Mouse (Mus musculus) hindbrain, embryonic 11.5 days (tissue): Measurements from ENCODE around the gene Asxl1. TPM values are rescaled to one million over a fixed set of nuclear protein-coding genes. Genes with fewer than 3 reads are reported as not detected.

ENCODE experiments used
- ATAC-seq: fragments of 200-750 bp; cut with Nextera tagmentation; 2 replicates; pipeline ENCODE4 v1.8.0; 2017; ENCODE audit warnings: mild to moderate bottlenecking, moderate TSS enrichment, moderate library complexity; ENCODE audit not compliant: low FRiP score
- DNase-seq: peaks from one replicate; pipeline ENCODE4 v3.0.0-alpha.2; 2015; ENCODE audit warnings: low spot score
- H3K27ac ChIP-seq: fragments of 300-500 bp; sonication (generic); 2 replicates; pipeline ENCODE4 v1.5.1; 2014; ENCODE audit warnings: mild to moderate bottlenecking, low read depth, low read length
- H3K27me3 ChIP-seq: fragments of 300-500 bp; sonication (generic); 2 replicates; pipeline ENCODE4 v1.6.1; 2014; ENCODE audit warnings: mild to moderate bottlenecking, low read length, moderate library complexity, mixed read lengths; ENCODE audit not compliant: control insufficient read depth, insufficient read depth
- H3K36me3 ChIP-seq: fragments of 300-500 bp; sonication (generic); 2 replicates; pipeline ENCODE4 v1.6.1; 2014; ENCODE audit warnings: mild to moderate bottlenecking, low read length, moderate library complexity, mixed read lengths; ENCODE audit not compliant: control insufficient read depth, insufficient read depth
- H3K4me1 ChIP-seq: fragments of 300-500 bp; sonication (generic); replicated peaks from 2 replicates; pipeline ENCODE4 v1.6.1; 2014; ENCODE audit warnings: low read length, mixed read lengths; ENCODE audit not compliant: control insufficient read depth, insufficient read depth
- H3K4me2 ChIP-seq: fragments of 300-500 bp; sonication (generic); replicated peaks from 2 replicates; pipeline ENCODE4 v1.6.1; 2014; ENCODE audit warnings: mild to moderate bottlenecking, low read depth, low read length
- H3K4me3 ChIP-seq: fragments of 300-500 bp; sonication (generic); 2 replicates; pipeline ENCODE4 v1.5.1; 2014; ENCODE audit warnings: low read depth, low read length
- H3K9ac ChIP-seq: fragments of 300-500 bp; sonication (generic); 2 replicates; pipeline ENCODE4 v1.6.1; 2014; ENCODE audit warnings: low read depth, low read length
- H3K9me3 ChIP-seq: fragments of 300-500 bp; sonication (generic); 2 replicates; pipeline ENCODE4 v1.6.1; 2016; ENCODE audit warnings: low read length; ENCODE audit not compliant: control insufficient read depth
- WGBS: fragments of 180-500 bp; shearing (Covaris S2); extraction: QIAGEN DNeasy Blood & Tissue Kit; methylation state at CpG from one replicate; pipeline ENCODE4 v1.1.7; 2014; 5-methylcytosine and 5-hydroxymethylcytosine counted together
- polyA plus RNA-seq: library from polyadenylated mRNA; unstranded; fragments of >200 nt; fragmentation: Nextera tagmentation; extraction: Ambion mirVana; gene quantifications from 2 replicates; pipeline ENCODE4 v1.2.1, GENCODE M21; 2014

Asxl1 gene
- polyA plus RNA-seq, 1 experiment from 2014 or later = 21.0 TPM

DNA sequence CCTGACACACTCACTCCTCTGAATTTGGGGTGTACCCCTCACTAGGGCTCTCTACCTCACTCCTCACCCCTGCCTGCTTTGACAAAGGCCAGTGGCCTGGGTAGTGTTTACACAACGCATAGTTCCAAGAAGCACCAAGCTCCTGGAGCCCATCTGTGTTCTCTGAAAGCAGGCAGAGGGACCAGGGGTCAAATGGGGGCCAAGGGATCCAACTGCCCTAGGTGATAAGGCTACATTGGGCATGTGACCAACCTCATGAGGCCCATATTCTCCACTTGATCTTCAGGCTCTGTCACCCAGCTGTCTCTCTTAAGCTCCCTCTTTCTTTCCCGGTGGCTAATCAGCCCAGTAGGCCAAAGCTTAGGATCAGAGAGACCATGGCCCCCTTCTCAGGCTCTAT is 81.3 kb downstream of the Asxl1 start:
- no peaks in the 10 kb centered on the region for H3K27me3 ChIP-seq
- H3K4me1 ChIP-seq = peaks cover 15% of the 10 kb centered on the region
- H3K9ac ChIP-seq = no peak overlapping the region
- H3K9me3 ChIP-seq = no peaks in the 10 kb centered on the region
- H3K36me3 ChIP-seq = no peaks in the 10 kb centered on the region
- peak overlapping the region; percentile 80 for H3K27ac ChIP-seq
- H3K4me2 ChIP-seq = no peak overlapping the region
- 20% methylated on average over 2 of the region's 2 CpGs for WGBS
- ATAC-seq (peak; percentile 11; the same call in 1 of the 2 replicates), DNase-seq (peak; percentile 36)
- no peak overlapping the region for H3K4me3 ChIP-seq

DNA sequence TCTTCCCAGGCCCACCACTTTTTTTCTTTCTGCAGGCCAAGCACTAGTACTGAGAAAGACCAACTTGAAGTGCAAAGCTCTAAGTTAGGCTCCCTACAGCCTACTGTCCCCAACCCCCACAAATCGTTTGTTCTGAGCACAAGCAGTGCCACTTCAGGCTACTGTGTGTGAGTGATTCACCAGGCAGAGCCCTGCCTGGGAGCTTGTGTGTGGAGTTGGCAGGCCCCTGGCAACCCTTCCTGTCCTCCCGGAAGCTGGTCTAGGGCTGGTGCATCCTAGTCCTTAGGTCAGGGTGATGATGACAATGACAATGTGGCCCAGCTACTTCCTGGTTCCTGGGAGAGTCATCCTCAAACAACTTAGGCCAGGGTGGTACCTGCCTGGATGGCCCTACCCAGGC is 82.9 kb downstream of the Asxl1 start:
- no peak overlapping the region for H3K9ac ChIP-seq
- H3K4me2 ChIP-seq = no peak overlapping the region
- no peaks in the 10 kb centered on the region for H3K36me3 ChIP-seq
- H3K4me1 ChIP-seq = peaks cover 21% of the 10 kb centered on the region
- no peak for ATAC-seq
- no peak for DNase-seq
- H3K27ac ChIP-seq = no peak overlapping the region
- H3K4me3 ChIP-seq = no peak overlapping the region
- H3K9me3 ChIP-seq = no peaks in the 10 kb centered on the region
- no peaks in the 10 kb centered on the region for H3K27me3 ChIP-seq
- 66% methylated on average over 2 of the region's 2 CpGs for whole genome bisulfite sequencing

DNA sequence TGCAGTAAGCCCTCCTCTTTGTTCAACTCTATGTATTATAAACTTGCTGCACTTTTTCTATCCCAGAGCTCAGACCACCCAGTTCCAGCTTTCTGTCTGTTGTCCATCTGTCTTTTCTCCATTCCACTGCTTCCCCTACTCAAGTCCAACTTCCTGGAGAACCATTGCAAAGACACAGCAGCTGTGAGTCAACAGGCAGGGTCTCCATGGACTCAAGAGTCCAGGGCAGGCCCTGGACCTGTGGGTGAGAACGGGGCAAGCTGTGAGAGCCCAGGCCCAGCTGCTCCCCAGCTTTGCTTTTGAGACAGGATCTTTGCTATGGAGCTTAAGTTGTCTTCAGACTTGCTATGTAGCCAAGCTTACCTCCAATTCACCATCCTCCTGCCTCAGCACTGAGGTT is 84.9 kb downstream of the Asxl1 start:
- no peaks in the 10 kb centered on the region for H3K27me3 ChIP-seq
- no peaks in the 10 kb centered on the region for H3K36me3 ChIP-seq
- peaks cover 29% of the 10 kb centered on the region for H3K4me1 ChIP-seq
- H3K27ac ChIP-seq = no peak overlapping the region
- no peak overlapping the region for H3K9ac ChIP-seq
- no peak overlapping the region for H3K4me3 ChIP-seq
- no peak overlapping the region for H3K4me2 ChIP-seq
- no peak for DNase-seq
- H3K9me3 ChIP-seq = no peaks in the 10 kb centered on the region
- no peak for ATAC-seq
- 96% methylated on average over 1 of the region's 1 CpGs for WGBS

DNA sequence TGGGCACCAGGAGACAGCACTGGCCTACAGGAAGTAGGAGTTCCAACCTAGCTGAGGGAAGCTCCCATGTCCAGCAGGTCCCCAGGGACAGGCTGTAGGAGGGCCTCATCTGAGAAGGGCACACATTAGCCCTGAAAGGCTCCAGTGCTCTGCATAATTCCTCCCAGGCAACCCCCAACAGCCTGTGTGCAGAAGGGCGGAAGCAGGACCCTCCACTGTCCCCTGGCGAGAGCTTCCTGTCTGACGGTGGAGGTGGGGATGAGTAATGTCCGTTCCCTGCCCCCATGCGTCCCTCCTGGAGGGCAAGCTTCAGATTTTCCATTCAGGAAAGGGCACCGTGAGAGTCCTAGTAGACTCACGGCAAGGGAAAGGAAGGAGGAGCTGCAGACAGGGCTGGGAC is 86.9 kb downstream of the Asxl1 start:
- H3K36me3 ChIP-seq = no peaks in the 10 kb centered on the region; the same call in 1 of the 2 replicates

DNA sequence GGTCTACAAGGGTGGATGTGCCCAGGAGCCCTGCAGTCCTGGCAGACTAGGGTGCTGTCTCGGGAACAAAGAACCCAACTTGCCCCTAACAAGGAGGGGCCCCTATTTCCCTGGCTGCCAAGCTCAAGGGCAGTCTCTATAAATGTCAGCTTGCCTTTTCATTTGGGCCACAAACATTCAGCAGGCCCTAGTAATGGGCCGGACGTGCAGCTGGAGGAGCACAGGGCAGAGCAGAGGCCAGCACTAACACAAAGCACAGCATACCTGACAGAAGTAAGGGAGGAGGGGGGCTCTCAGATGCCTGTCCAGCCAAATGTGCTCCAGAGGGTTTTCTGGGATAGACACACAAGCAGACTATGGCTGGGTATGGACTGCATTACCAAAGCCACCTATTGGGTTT is 88.2 kb downstream of the Asxl1 start:
- 60% methylated on average over 3 of the region's 3 CpGs for WGBS

More for the DNA sequence above, 86.9 kb downstream of the Asxl1 start:
- 26% methylated on average over 7 of the region's 7 CpGs for whole genome bisulfite sequencing
- ATAC-seq (peak; percentile 39), DNase-seq (peak; percentile 24)
- Histone ChIP-seq H3K9me3 (no peaks in the 10 kb centered on the region), H3K4me1 (peaks cover 21% of the 10 kb centered on the region), H3K4me2 (no peak overlapping the region), H3K4me3 (no peak overlapping the region), H3K27me3 (no peaks in the 10 kb centered on the region), H3K9ac (no peak overlapping the region), H3K27ac (peak overlapping the region; percentile 33; the same call in 1 of the 2 replicates)

DNA sequence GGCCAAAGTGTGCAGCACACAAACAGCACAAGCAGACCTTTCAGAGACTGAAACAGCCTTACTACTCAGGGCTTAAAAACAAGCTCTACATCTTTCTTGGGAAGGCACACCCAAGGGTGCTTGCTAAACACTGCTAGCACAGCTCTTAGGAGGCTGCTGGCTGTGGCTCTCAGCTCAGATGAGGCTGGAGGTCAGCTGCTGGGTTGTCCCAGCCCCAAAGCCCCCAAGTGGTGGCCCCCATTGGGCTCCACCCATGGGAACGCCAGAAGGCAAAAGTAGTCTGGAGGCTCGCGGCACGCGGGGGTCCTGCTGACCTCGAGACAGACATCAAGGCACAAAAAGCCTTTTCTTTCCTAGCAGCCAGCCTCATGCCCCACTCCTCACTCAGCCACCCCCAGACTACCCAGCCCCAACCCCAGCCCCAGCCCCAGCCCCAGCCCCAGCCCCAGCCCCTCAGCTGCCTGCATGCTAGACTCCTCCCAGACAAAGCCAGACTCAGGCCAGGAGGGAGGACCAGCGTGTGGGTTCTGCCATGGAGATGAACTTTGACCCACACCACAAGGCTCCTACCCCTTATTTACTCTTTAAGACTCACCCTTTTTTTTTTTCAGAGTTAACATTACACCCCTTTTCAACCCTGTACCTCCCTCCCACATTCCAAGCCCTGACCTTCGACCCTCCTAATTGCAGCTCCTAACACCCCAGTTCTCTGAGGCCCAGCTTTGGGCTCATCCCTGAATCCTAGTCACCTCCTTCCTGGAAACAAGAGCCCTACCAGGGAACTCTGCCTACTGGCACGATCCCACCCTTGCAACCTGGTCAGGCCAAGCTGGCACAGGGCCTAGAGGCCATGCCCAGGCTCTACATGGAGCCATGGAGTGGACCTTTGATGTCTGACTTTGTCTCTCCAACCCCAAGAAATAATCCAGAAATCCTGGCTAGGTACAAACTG is 89.5 kb downstream of the Asxl1 start:
- Histone ChIP-seq H3K27me3 (no peaks in the 10 kb centered on the region), H3K36me3 (no peaks in the 10 kb centered on the region; the same call in 1 of the 2 replicates), H3K27ac (peak overlapping the region; percentile 11; the same call in 1 of the 2 replicates), H3K4me1 (peaks cover 21% of the 10 kb centered on the region), H3K9ac (no peak overlapping the region), H3K4me2 (no peak overlapping the region), H3K9me3 (no peaks in the 10 kb centered on the region), H3K4me3 (no peak overlapping the region)
- ATAC-seq (peak; percentile 63), DNase-seq (peak; percentile 34)
- 11% methylated on average over 9 of the region's 9 CpGs for WGBS

More for the DNA sequence above, 88.2 kb downstream of the Asxl1 start:
- H3K9me3 ChIP-seq = no peaks in the 10 kb centered on the region
- H3K36me3 ChIP-seq = no peaks in the 10 kb centered on the region; the same call in 1 of the 2 replicates
- ATAC-seq = no peak
- DNase-seq = no peak
- H3K4me3 ChIP-seq = no peak overlapping the region
- H3K27ac ChIP-seq = no peak overlapping the region; the same call in 1 of the 2 replicates
- H3K4me1 ChIP-seq = peaks cover 21% of the 10 kb centered on the region
- no peak overlapping the region for H3K4me2 ChIP-seq
- H3K9ac ChIP-seq = no peak overlapping the region
- H3K27me3 ChIP-seq = no peaks in the 10 kb centered on the region

DNA sequence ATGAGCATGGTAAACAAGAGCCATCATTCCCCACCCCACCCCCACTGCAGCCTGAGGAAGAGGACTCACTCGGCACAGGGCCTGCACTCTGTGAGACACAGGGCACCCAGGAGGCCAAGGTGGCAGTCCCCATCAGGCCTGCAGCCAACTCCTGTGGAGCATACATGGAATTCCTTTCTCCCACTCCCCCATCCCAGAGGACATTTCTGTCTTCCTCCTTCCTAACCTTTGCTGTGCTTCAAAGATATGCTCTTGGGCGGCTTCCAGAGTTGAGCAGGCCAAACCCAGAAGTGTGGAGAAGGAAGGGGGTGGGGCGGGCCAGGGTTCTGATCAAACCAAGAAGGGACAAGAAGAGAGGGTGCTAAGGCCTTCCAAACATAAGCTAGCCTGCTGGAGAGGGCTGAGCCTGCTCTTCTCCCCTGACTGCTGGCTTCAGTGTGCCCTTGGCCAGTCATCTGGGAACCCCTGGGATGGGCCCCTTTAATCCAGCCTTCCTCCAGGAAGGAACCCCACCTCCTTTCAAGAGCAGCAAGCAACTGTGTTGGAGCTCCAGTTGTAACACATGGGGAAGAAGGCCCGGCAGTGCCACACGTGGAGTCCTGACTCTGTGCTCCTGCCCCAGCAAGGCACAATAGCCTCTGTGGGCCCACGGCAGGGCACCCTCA is 91.1 kb downstream of the Asxl1 start:
- Histone ChIP-seq H3K4me1 (peaks cover 27% of the 10 kb centered on the region), H3K9ac (no peak overlapping the region; the same call in 1 of the 2 replicates), H3K27me3 (no peaks in the 10 kb centered on the region), H3K9me3 (no peaks in the 10 kb centered on the region), H3K36me3 (no peaks in the 10 kb centered on the region; the same call in 1 of the 2 replicates), H3K4me2 (no peak overlapping the region), H3K4me3 (no peak overlapping the region), H3K27ac (peak overlapping the region; percentile 39)
- 40% methylated on average over 6 of the region's 6 CpGs for WGBS
- ATAC-seq (no peak), DNase-seq (no peak)

DNA sequence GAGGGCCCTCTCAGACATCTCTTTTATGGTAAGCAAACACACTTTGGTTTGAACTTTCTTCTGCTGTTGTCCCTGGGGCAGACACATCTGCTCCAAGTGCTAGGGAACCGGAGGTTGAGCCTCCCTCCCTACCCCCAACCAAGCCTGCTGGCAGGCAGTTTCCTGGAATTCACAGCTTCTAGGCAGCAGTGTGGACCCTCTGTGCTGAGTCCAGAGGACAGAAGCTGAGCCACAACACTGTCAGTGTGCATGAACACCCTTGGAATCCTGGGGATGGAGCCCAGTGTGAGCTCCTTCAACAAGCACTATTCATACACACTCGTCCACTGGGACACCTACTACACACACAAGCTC is 91.7 kb downstream of the Asxl1 start:
- H3K9ac ChIP-seq = no peak overlapping the region; the same call in 1 of the 2 replicates
- DNase-seq (peak; percentile 22), ATAC-seq (no peak)
- WGBS = 46% methylated on average over 2 of the region's 2 CpGs
- peaks cover 28% of the 10 kb centered on the region for H3K4me1 ChIP-seq
- H3K27me3 ChIP-seq = no peaks in the 10 kb centered on the region
- no peak overlapping the region for H3K4me2 ChIP-seq
- H3K27ac ChIP-seq = 0 out of 2 replicates have a peak overlapping the region, but pooled peaks have one; percentile 12
- H3K4me3 ChIP-seq = no peak overlapping the region
- no peaks in the 10 kb centered on the region; the same call in 1 of the 2 replicates for H3K36me3 ChIP-seq
- no peaks in the 10 kb centered on the region for H3K9me3 ChIP-seq
